Mouse (Mus musculus): ENCODE measurements around the gene Ank2.

Gene Ank2

GRCm38 (mm10) chr3:127498742-127499400 lies at the start of gene Ank2:
Gene Ank2 (minus strand): TSS chr3:127499350.
- no peak for DNase-seq (ENCODE audit: low spot score)

- peak; percentile 46 for DNase-seq (ENCODE audit: low spot score)
Observed at GRCm38 (mm10) chr3:127547882-127548281, 48.7 kb upstream of the Ank2 start.

- DNase-seq (ENCODE audit: low spot score), result no peak
Observed at GRCm38 (mm10) chr3:127544610-127545121, 45.5 kb upstream of the Ank2 start.

GRCm38 (mm10) chr3:127543976-127544375 lies 44.8 kb upstream of the Ank2 start:
- DNase-seq (ENCODE audit: low spot score), result no peak

- DNase-seq (ENCODE audit: low spot score), result no peak
Observed at GRCm38 (mm10) chr3:127539193-127539592, 40.0 kb upstream of the Ank2 start.

- DNase-seq (ENCODE audit: low spot score), result no peak
Observed at GRCm38 (mm10) chr3:127530293-127530692, 31.1 kb upstream of the Ank2 start.

GRCm38 (mm10) chr3:127529824-127530223 lies 30.7 kb upstream of the Ank2 start:
- DNase-seq (ENCODE audit: low spot score), result no peak

- no peak for DNase-seq (ENCODE audit: low spot score)
Observed at GRCm38 (mm10) chr3:127529210-127529609, 30.1 kb upstream of the Ank2 start.

GRCm38 (mm10) chr3:127527465-127528034 lies 28.4 kb upstream of the Ank2 start:
- DNase-seq (ENCODE audit: low spot score), result peak; percentile 94

GRCm38 (mm10) chr3:127525188-127525819 lies 26.2 kb upstream of the Ank2 start:
- DNase-seq (ENCODE audit: low spot score), result peak; percentile 51

- no peak for DNase-seq (ENCODE audit: low spot score)
Observed at GRCm38 (mm10) chr3:127521156-127521555, 22.0 kb upstream of the Ank2 start.

- peak; percentile 17 for DNase-seq (ENCODE audit: low spot score)
Observed at GRCm38 (mm10) chr3:127520300-127520699, 21.1 kb upstream of the Ank2 start.

GRCm38 (mm10) chr3:127515251-127515650 lies 16.1 kb upstream of the Ank2 start:
- peak; percentile 68 for DNase-seq (ENCODE audit: low spot score)

- no peak for DNase-seq (ENCODE audit: low spot score)
Observed at GRCm38 (mm10) chr3:127513699-127514098, 14.5 kb upstream of the Ank2 start.

GRCm38 (mm10) chr3:127512794-127513335 lies 13.7 kb upstream of the Ank2 start:
- no peak for DNase-seq (ENCODE audit: low spot score)

GRCm38 (mm10) chr3:127511786-127512746 lies 12.9 kb upstream of the Ank2 start:
- DNase-seq (ENCODE audit: low spot score), result peak; percentile 56

- no peak for DNase-seq (ENCODE audit: low spot score)
Observed at GRCm38 (mm10) chr3:127507878-127508783, 9.0 kb upstream of the Ank2 start.

- no peak for DNase-seq (ENCODE audit: low spot score)
Observed at GRCm38 (mm10) chr3:127498197-127498741, 881 bp downstream of the Ank2 start.

GRCm38 (mm10) chr3:127492663-127493062 lies 6.5 kb downstream of the Ank2 start:
- DNase-seq (ENCODE audit: low spot score), result no peak

GRCm38 (mm10) chr3:127487302-127487701 lies 11.8 kb downstream of the Ank2 start:
- DNase-seq (ENCODE audit: low spot score), result no peak

Data from adipocyte (in vitro differentiated cells).